Mouse (Mus musculus) bone marrow, adult 2 months (tissue): ENCODE measurements around the gene Pfkm.

Experiments
- CTCF ChIP-seq: fragments of 200-500 bp; IDR thresholded peaks from 2 replicates; pipeline ENCODE4 v1.5.1; 2011; ENCODE audit warnings: low read length, control low read depth; ENCODE audit not compliant: control insufficient read depth, insufficient read depth
- POLR2A ChIP-seq: fragments of 200-500 bp; IDR thresholded peaks from 2 replicates; pipeline ENCODE4 v1.6.1; 2011; ENCODE audit warnings: low read depth, mild to moderate bottlenecking, control low read depth, low read length, borderline replicate concordance; ENCODE audit not compliant: control insufficient read depth

GRCm38 (mm10) chr15:98180567-98181131 lies 88.3 kb downstream of the Pfkm start:
- TF ChIP-seq POLR2A, result no peak
- no peak for TF ChIP-seq CTCF
